11 mouse cellular contexts compared by ENCODE assay signal in the genomic region with DNA sequence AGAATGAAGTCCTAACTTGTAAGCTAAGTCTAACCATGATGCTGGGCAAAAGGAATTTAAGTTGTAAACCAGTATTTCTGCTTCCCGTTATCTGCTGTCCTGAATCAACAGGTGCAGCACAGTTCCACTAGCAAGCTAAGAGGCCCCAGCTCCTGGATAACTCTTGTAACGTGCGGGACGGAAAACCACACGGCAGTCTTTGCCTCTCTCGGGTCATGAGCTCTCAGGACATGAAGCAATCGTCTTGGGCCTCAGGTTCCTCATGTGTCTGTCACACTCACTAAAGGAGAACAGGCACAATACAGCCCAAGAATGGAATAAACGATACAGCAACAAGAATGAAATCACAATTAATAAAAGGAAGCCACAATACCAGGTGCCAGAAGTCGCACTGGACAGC.
DNase-seq lines count a peak whose midpoint lies in the region; ATAC-seq and TF ChIP-seq lines count a peak whose summit lies in the region.
"Had no signal": no experiment of that assay in that cellular context is flagged by ENCODE, and none has a peak within 500 bp of the region (broad histone marks: within the 10 kb centered on the region; RNA-seq: fewer than 3 reads in every experiment).

No protein-coding gene starts in this region.

- peaks cover 35% of the 10 kb centered on the region for H3K4me1 ChIP-seq in kidney, embryonic 15.5 days
- H3K4me1 ChIP-seq in bone marrow macrophage, adult 2 months (ENCODE audit: control insufficient read depth, insufficient read depth, low read length) = peaks cover 59% of the 10 kb centered on the region
- peaks cover 20% of the 10 kb centered on the region for H3K4me1 ChIP-seq in intestine, embryonic 15.5 days (replicated peaks)

- ATAC-seq in kidney, embryonic 15.5 days (replicated peaks; ENCODE audit: low FRiP score) = no peak
- no peak for ATAC-seq in intestine, embryonic 15.5 days
- peak; percentile 83 for ATAC-seq in megakaryocyte progenitor cell, adult 5-6 weeks (replicated peaks; ENCODE audit: poor library complexity)
- ATAC-seq: forebrain, embryonic 13.5 days had no signal

- no peaks in the 10 kb centered on the region for H3K27me3 ChIP-seq in kidney, embryonic 15.5 days
- H3K27me3 ChIP-seq in intestine, embryonic 15.5 days (replicated peaks) = no peaks in the 10 kb centered on the region
- H3K27me3 ChIP-seq: forebrain, embryonic 13.5 days; limb, embryonic 13.5 days had no signal

- no peak overlapping the region for H3K9ac ChIP-seq in kidney, embryonic 15.5 days
- H3K9ac ChIP-seq in intestine, embryonic 15.5 days = no peak overlapping the region
- H3K9ac ChIP-seq: forebrain, embryonic 13.5 days; limb, embryonic 13.5 days had no signal

- no peak for TF ChIP-seq CTCF in bone marrow macrophage, adult 2 months (IDR thresholded peaks at IDR 0.05; ENCODE audit: low read depth, low read length)

- H3K4me3 ChIP-seq in kidney, embryonic 15.5 days (replicated peaks) = no peak overlapping the region
- H3K4me3 ChIP-seq in bone marrow macrophage, adult 2 months (ENCODE audit: insufficient read depth, low read length) = peak overlapping the region; percentile 33
- no peak overlapping the region for H3K4me3 ChIP-seq in intestine, embryonic 15.5 days (replicated peaks)
- H3K4me3 ChIP-seq: forebrain, embryonic 13.5 days; layer of hippocampus, adult 2 months; limb, embryonic 13.5 days had no signal

- WGBS in kidney, embryonic 15.5 days = 74% methylated on average over 9 of the region's 9 CpGs
- 55% methylated on average over 9 of the region's 9 CpGs for WGBS in intestine, embryonic 15.5 days

- DNase-seq in kidney, postnatal 4 days = no peak
- DNase-seq in frontal cortex, postnatal 10 days (ENCODE audit: low spot score in 2 of 2) = no peak
- DNase-seq in natural killer cell, adult 2 months (ENCODE audit: low spot score in 2 of 2) = no peak
- DNase-seq: gastrocnemius, postnatal 36 days had no signal

- no peak for TF ChIP-seq POLR2A in bone marrow macrophage, adult 2 months (IDR thresholded peaks at IDR 0.05; ENCODE audit: borderline replicate concordance, low read depth, low read length)

- H3K4me2 ChIP-seq in kidney, embryonic 15.5 days = no peak overlapping the region
- H3K4me2 ChIP-seq in intestine, embryonic 15.5 days (replicated peaks) = no peak overlapping the region
- H3K4me2 ChIP-seq: forebrain, embryonic 13.5 days; limb, embryonic 13.5 days had no signal

- H3K36me3 ChIP-seq in kidney, embryonic 15.5 days = peaks cover 23% of the 10 kb centered on the region
- H3K36me3 ChIP-seq in intestine, embryonic 15.5 days = 0 out of 2 replicates have a peak, but pooled peaks cover 2% of the 10 kb centered on the region

- peak overlapping the region; percentile 42; the same call in 1 of the 2 replicates for H3K27ac ChIP-seq in kidney, embryonic 15.5 days
- H3K27ac ChIP-seq in bone marrow macrophage, adult 2 months (ENCODE audit: insufficient read depth, low read depth, low read length) = peak overlapping the region; percentile 84
- H3K27ac ChIP-seq in intestine, embryonic 15.5 days = 0 out of 2 replicates have a peak overlapping the region, but pooled peaks have one; percentile 2
- H3K27ac ChIP-seq: forebrain, embryonic 13.5 days; layer of hippocampus, adult 2 months; limb, embryonic 13.5 days had no signal

- H3K9me3 ChIP-seq in kidney, embryonic 15.5 days (replicated peaks) = no peaks in the 10 kb centered on the region
- no peaks in the 10 kb centered on the region for H3K9me3 ChIP-seq in intestine, embryonic 15.5 days
- H3K9me3 ChIP-seq: forebrain, embryonic 13.5 days; limb, embryonic 13.5 days had no signal

Comparison
In these comparisons a context has a peak if more than half of its experiments do, and no peak if none do; other contexts are left out.
1. H3K27ac ChIP-seq: peak in every context shown above with its lines; median percentile 84 in bone marrow macrophage, adult 2 months; 42 in kidney, embryonic 15.5 days; 2 in intestine, embryonic 15.5 days.